Mouse (Mus musculus) ES-E14 (cell line): ENCODE results near the gene Ascc3. TPM values are rescaled to one million over a fixed set of nuclear protein-coding genes. Genes with fewer than 3 reads are reported as not detected.

Source experiments
- DNase-seq: peaks from one replicate; pipeline ENCODE4 v3.0.0-alpha.2; 2013; ENCODE audit warnings: low read depth, low spot score
- H3K27ac ChIP-seq: 2 replicates; pipeline ENCODE4 v1.5.1; 2012; ENCODE audit warnings: low read depth, mild to moderate bottlenecking, low read length, moderate library complexity, mixed read lengths; ENCODE audit not compliant: poor library complexity, insufficient read depth, severe bottlenecking
- H3K36me3 ChIP-seq: 2 replicates; pipeline ENCODE4 v1.6.1; 2012; ENCODE audit warnings: mild to moderate bottlenecking, low read length, moderate library complexity, mixed read lengths; ENCODE audit not compliant: control insufficient read depth, poor library complexity, insufficient read depth, severe bottlenecking
- H3K4me1 ChIP-seq, 2 experiments: fragments of 150-350 bp in 1 of 2; sonication (generic) in 1 of 2; 2 replicates each; pipeline ENCODE4 v1.6.1; 2012; ENCODE audit warnings: low read length in 2 of 2, mild to moderate bottlenecking in 1 of 2, mixed read lengths in 1 of 2; ENCODE audit not compliant: control insufficient read depth in 2 of 2, insufficient read depth in 2 of 2, poor library complexity in 1 of 2
- H3K4me3 ChIP-seq, 2 experiments: fragments of 150-350 bp in 1 of 2; sonication (generic) in 1 of 2; 2 replicates each; pipeline ENCODE4 v1.5.1; 2012; ENCODE audit warnings: low read length in 2 of 2, low read depth in 1 of 2, mild to moderate bottlenecking in 1 of 2, mixed read lengths in 1 of 2; ENCODE audit not compliant: insufficient read depth in 1 of 2, poor library complexity in 1 of 2, severe bottlenecking in 1 of 2
- H3K9ac ChIP-seq: 2 replicates; pipeline ENCODE4 v1.6.1; 2012; ENCODE audit warnings: low read depth, mild to moderate bottlenecking, low read length, mixed read lengths; ENCODE audit not compliant: poor library complexity, insufficient read depth, severe bottlenecking
- H3K9me3 ChIP-seq: fragments of 150-350 bp; sonication (generic); 2 replicates; pipeline ENCODE4 v1.6.1; 2012; ENCODE audit warnings: low read depth, mild to moderate bottlenecking, low read length; ENCODE audit not compliant: control insufficient read depth, insufficient read depth
- CHD2 ChIP-seq: IDR thresholded peaks from 2 replicates; pipeline ENCODE4 v1.6.1; 2014; ENCODE audit warnings: mild to moderate bottlenecking, low read depth, low read length, inconsistent platforms
- HCFC1 ChIP-seq: IDR thresholded peaks from 2 replicates; pipeline ENCODE4 v1.6.1; 2012; ENCODE audit warnings: low read length, inconsistent platforms, borderline replicate concordance; ENCODE audit not compliant: insufficient read depth
- MAFK ChIP-seq: IDR thresholded peaks from 2 replicates; pipeline ENCODE4 v1.6.1; 2014; ENCODE audit warnings: mild to moderate bottlenecking, low read depth, low read length, inconsistent platforms; ENCODE audit not compliant: insufficient read depth
- ZC3H11A ChIP-seq: IDR thresholded peaks from 2 replicates; pipeline ENCODE4 v1.6.1; 2012; ENCODE audit warnings: low read depth, mild to moderate bottlenecking, inconsistent platforms, low read length, borderline replicate concordance
- ZNF384 ChIP-seq: IDR thresholded peaks from 2 replicates; pipeline ENCODE4 v1.6.1; 2012; ENCODE audit warnings: low read depth, low read length, inconsistent platforms
- in situ Hi-C, 2 experiments: fragments of 600-800 bp; cut with MboI; formaldehyde crosslinking; loops; one replicate each; pipeline ENCODE4 v1.15.1; 2025; ENCODE audit warnings: low sequenced_read_pairs in 2 of 2, inconsistent platforms in 1 of 2; ENCODE audit not compliant: unreplicated experiment in 2 of 2
- total RNA-seq: library from RNA; depleted of rRNA; stranded (reverse); fragments of 300-350 nt; gene quantifications from 2 replicates; pipeline ENCODE4 v1.2.3, GENCODE M21; 2012

Gene Ascc3
- total RNA-seq, 1 experiment = 32.9 TPM

GRCm38 (mm10) chr10:50882366-50882765, 289.9 kb downstream of the Ascc3 start:
- no peaks in the 10 kb centered on the region for H3K4me1 ChIP-seq
- H3K27ac ChIP-seq = no peak overlapping the region
- in situ Hi-C loops = no loop called here
- no peaks in the 10 kb centered on the region for H3K9me3 ChIP-seq
- H3K9ac ChIP-seq = no peak overlapping the region
- no peak overlapping the region for H3K4me3 ChIP-seq
- no peaks in the 10 kb centered on the region for H3K36me3 ChIP-seq
- no peak for DNase-seq
- no peak for TF ChIP-seq CHD2
- TF ChIP-seq ZC3H11A = no peak
- TF ChIP-seq HCFC1 = no peak
- TF ChIP-seq ZNF384 = no peak
- TF ChIP-seq MAFK = no peak

GRCm38 (mm10) chr10:50886305-50886704, 293.8 kb downstream of the Ascc3 start:
- Histone ChIP-seq H3K4me1 (no peaks in the 10 kb centered on the region), H3K9me3 (no peaks in the 10 kb centered on the region), H3K4me3 (no peak overlapping the region), H3K36me3 (no peaks in the 10 kb centered on the region), H3K27ac (no peak overlapping the region), H3K9ac (no peak overlapping the region)
- DNase-seq = no peak
- no peak for TF ChIP-seq ZNF384
- TF ChIP-seq CHD2 = no peak
- TF ChIP-seq HCFC1 = no peak
- TF ChIP-seq ZC3H11A = no peak
- TF ChIP-seq MAFK = no peak
- in situ Hi-C loops = no loop called here

- Histone ChIP-seq H3K36me3 (no peaks in the 10 kb centered on the region), H3K27ac (no peak overlapping the region), H3K4me1 (no peaks in the 10 kb centered on the region), H3K9me3 (no peaks in the 10 kb centered on the region), H3K9ac (no peak overlapping the region), H3K4me3 (no peak overlapping the region)
- DNase-seq = no peak
- TF ChIP-seq HCFC1 = no peak
- in situ Hi-C loops = no loop called here
These were observed 298.2 kb downstream of the Ascc3 start for GRCm38 (mm10) chr10:50890621-50891020.

- H3K4me1 ChIP-seq = no peaks in the 10 kb centered on the region
- in situ Hi-C loops = no loop called here
- H3K9me3 ChIP-seq = no peaks in the 10 kb centered on the region
- DNase-seq = no peak
- no peak overlapping the region for H3K4me3 ChIP-seq
- TF ChIP-seq MAFK = no peak
- no peak for TF ChIP-seq CHD2
- no peak for TF ChIP-seq ZC3H11A
- TF ChIP-seq ZNF384 = no peak
- no peak for TF ChIP-seq HCFC1
- no peak overlapping the region for H3K9ac ChIP-seq
- no peak overlapping the region for H3K27ac ChIP-seq
- H3K36me3 ChIP-seq = no peaks in the 10 kb centered on the region
These were observed 299.6 kb downstream of the Ascc3 start for GRCm38 (mm10) chr10:50891876-50892711.
